Mouse (Mus musculus) urinary bladder, postnatal 25 days (tissue): ENCODE results near the gene Ubap2.

ENCODE experiments used
- DNase-seq: peaks from one replicate; pipeline ENCODE4 v3.0.0; 2022; ENCODE audit warnings: low spot score

Ubap2 gene

GRCm38 (mm10) chr4:41164974-41165373, 110.0 kb downstream of the Ubap2 start:
- no peak for DNase-seq

DNA sequence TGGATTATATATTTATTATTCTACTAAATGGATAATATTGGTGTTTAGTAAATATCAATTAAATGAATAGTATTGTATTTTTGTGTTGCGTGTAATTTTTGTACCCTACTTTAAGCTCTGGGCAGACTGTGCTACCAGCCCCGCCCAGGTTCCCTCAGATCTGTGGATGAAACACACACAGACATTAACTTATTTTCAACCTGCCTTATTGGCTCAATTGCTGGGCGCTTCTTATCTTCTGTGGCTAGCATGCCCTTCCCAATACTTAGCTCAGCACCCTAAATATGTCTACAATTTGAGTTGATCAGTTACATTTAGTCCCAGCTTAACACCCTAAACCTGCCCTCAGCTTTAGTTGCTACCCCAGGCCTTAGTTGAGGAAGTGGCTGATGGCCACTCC, 113.7 kb downstream of the Ubap2 start:
- DNase-seq, result no peak

DNA sequence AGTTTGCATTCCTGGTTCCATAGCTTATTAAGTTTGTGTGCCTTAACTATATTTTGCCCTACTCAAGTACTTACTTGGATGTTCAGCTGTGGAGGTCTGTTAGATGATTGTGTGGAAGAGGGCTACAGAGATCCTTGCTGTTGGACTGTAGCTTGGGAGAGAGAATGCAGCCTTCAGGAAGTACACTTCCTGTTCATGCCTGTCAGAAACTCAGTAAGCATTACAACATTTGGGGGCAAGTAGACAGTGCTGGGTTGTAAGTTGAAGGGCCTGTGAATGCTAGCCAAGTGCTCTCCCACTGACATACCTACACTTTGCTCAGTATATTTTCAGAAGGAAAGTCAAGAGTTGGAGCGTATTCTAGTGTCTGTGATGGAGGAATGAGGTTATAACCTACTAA, 116.7 kb downstream of the Ubap2 start:
- no peak for DNase-seq

- no peak for DNase-seq
Observed at GRCm38 (mm10) chr4:41156961-41157360, 118.0 kb downstream of the Ubap2 start.

GRCm38 (mm10) chr4:41153146-41153545, 121.8 kb downstream of the Ubap2 start:
- DNase-seq, result no peak

DNA sequence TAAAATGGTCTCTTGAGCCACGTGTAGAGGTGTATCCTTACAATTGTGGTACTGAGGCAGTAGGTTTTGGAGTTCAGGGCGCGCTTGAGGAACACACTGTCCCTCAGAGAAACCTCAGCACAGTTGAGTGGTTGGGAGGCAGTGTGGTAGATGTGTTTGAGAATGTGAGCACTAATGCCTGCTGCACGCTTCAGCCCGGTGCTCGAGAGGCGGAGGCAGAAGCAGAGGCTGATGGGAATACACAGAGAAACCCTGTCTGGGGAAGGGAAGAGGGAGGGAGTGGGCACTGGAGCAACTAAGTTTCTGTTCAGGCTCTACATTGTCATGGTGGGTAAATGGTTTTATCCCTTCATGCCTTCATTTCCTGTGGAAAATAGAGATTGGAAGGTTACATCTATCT, 123.8 kb downstream of the Ubap2 start:
- DNase-seq, result no peak

DNA sequence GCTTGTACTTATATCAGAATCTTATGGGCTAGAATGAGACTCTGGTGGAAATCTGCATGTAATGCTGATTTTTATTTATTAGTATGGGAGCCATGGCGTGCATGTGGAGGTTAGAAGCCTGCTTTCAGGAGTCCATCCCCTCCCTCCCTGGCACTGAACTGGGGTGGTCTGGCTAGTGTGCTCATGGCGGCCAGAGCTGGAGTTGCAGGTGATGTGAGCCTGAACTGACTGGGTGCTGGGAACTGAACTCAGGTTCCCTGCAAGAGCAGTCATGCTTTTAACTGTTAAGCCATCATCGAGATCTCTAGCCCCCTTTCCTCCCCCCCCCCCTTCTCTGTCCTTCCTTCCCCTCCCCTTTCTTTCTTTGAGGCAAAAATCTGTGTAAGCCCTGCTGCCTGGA, 125.1 kb downstream of the Ubap2 start:
- no peak for DNase-seq
